Mouse (Mus musculus) olfactory bulb, adult 2 months (tissue): ENCODE measurements around the gene Klhdc3. TPM values are rescaled to one million over a fixed set of nuclear protein-coding genes. Genes with fewer than 3 reads are reported as not detected.

ENCODE experiments used
- H3K27ac ChIP-seq: fragments of 200-500 bp; 2 replicates; pipeline ENCODE4 v1.5.1; 2012; ENCODE audit warnings: low read depth, low read length; ENCODE audit not compliant: insufficient read depth
- H3K4me1 ChIP-seq: fragments of 200-500 bp; 2 replicates; pipeline ENCODE4 v1.6.1; 2012; ENCODE audit warnings: low read length; ENCODE audit not compliant: control insufficient read depth, insufficient read depth
- H3K4me3 ChIP-seq: fragments of 200-500 bp; 2 replicates; pipeline ENCODE4 v1.5.1; 2012; ENCODE audit warnings: mild to moderate bottlenecking, low read depth, low read length, moderate library complexity; ENCODE audit not compliant: insufficient read depth
- CTCF ChIP-seq: fragments of 200-500 bp; IDR thresholded peaks from 2 replicates; pipeline ENCODE4 v1.5.1; 2012; ENCODE audit warnings: low read depth, mild to moderate bottlenecking, low read length, moderate library complexity; ENCODE audit not compliant: insufficient read depth
- POLR2A ChIP-seq: fragments of 200-500 bp; IDR thresholded peaks from 2 replicates; pipeline ENCODE4 v1.6.1; 2012; ENCODE audit warnings: mild to moderate bottlenecking, low read depth, low read length, moderate library complexity; ENCODE audit not compliant: insufficient read depth
- WGBS: fragments of 180-500 bp; shearing (Covaris S2); methylation state at CpG from one replicate; pipeline ENCODE4 v1.1.7; 2018; 5-methylcytosine and 5-hydroxymethylcytosine counted together
- polyA plus RNA-seq: library from polyadenylated mRNA; stranded (reverse); fragments of >200 nt; gene quantifications from 2 replicates; pipeline ENCODE4 v1.2.4, GENCODE M21; 2012; ENCODE audit warnings: low replicate concordance; ENCODE audit not compliant: missing spikeins, insufficient read depth, insufficient read length

Gene Klhdc3
- polyA plus RNA-seq, 1 experiment: not detected

- Histone ChIP-seq H3K27ac (no peak overlapping the region), H3K4me1 (peaks cover 20% of the 10 kb centered on the region), H3K4me3 (no peak overlapping the region)
- TF ChIP-seq CTCF: no peak
- no peak for TF ChIP-seq POLR2A
- WGBS: 94% methylated on average over 17 of the region's 17 CpGs
Observed at GRCm38 (mm10) chr17:46642060-46642459, 38.7 kb downstream of the Klhdc3 start.

DNA sequence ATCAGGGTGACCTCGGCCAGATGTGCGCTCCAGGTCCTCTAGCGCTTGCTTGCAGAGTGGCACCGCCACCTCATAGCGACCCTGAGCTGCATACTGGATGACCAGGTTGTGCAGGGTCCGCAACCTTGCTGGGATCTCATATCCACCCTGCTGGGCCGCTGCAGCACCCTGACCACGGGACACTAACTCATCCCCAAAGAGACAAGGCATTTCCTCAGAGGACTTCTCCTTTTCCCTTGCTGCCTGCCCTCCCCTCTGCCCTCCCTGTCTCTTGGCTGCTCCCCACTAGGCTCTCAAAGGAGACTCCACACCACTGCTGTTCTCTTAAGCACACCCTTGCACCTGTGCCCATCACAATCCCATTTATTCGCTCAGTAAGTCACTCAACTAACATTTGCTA, 40.8 kb downstream of the Klhdc3 start:
- TF ChIP-seq POLR2A (no peak), CTCF (no peak)
- WGBS: 90% methylated on average over 9 of the region's 9 CpGs
- H3K4me1 ChIP-seq: peaks cover 22% of the 10 kb centered on the region
- H3K4me3 ChIP-seq: no peak overlapping the region
- no peak overlapping the region for H3K27ac ChIP-seq

DNA sequence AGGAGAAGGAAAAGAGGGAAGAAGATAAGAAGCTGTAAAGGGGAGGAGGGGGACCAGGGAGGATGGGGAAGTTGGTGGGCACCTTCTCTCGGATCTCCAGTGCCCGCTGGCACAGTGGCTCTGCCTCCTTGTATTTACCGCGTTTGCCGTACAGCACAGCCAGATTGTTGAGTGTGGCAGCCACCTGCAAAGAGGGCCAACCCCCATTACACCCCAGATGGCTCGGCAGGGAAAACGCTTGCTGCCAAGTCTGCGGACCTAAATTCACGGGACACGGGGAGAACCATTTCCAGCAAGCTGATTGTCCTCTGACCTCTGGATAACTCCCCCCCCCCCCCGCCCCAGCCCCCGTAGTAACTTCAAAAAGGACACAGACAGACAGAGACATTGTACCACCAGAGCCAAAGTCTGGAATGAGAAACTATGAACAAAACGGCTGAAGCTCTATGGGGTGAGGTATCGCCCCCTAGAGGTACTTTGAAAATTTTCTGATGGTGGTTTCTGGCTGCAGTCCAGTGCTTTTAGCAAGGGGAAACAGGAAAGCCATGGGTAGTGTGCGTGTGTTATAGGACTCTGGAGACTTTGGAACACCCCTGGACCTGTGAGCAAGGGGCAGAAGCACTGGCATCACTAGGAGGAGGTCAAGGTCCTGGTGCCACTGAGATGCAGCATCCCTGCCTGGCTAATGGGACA, 43.7 kb downstream of the Klhdc3 start:
- no peak overlapping the region for H3K27ac ChIP-seq
- 4% methylated on average over 15 of the region's 15 CpGs for WGBS

GRCm38 (mm10) chr17:46629685-46630441, 50.9 kb downstream of the Klhdc3 start:
- no peak overlapping the region for H3K27ac ChIP-seq
- H3K4me1 ChIP-seq: peaks cover 16% of the 10 kb centered on the region
- TF ChIP-seq CTCF (no peak), POLR2A (no peak)
- peak overlapping the region; percentile 65; the same call in 1 of the 2 replicates for H3K4me3 ChIP-seq
- WGBS: 36% methylated on average over 12 of the region's 12 CpGs

More for the DNA sequence above, 43.7 kb downstream of the Klhdc3 start:
- Histone ChIP-seq H3K4me1 (peaks cover 14% of the 10 kb centered on the region), H3K4me3 (no peak overlapping the region)
- TF ChIP-seq CTCF (no peak), POLR2A (no peak)

- no peak within 1 kb of the TSS for H3K27ac ChIP-seq
- 1% methylated on average over 86 of the region's 90 CpGs for WGBS
Observed at GRCm38 (mm10) chr17:46628791-46629684, 51.7 kb downstream of the Klhdc3 start, which contains the start of gene Ptk7. Ptk7 (minus strand) TSS chr17:46629504.

GRCm38 (mm10) chr17:46628471-46628790, 52.3 kb downstream of the Klhdc3 start:
- Histone ChIP-seq H3K27ac (no peak overlapping the region), H3K4me3 (peak overlapping the region; percentile 65), H3K4me1 (peaks cover 22% of the 10 kb centered on the region)
- TF ChIP-seq CTCF (no peak), POLR2A (no peak)
- WGBS: 12% methylated on average over 13 of the region's 13 CpGs

More at GRCm38 (mm10) chr17:46628791-46629684, 51.7 kb downstream of the Klhdc3 start, which contains the start of gene Ptk7:
- peak within 1 kb of the TSS; percentile 65 for H3K4me3 ChIP-seq
- TF ChIP-seq POLR2A (no peak), CTCF (no peak)
- H3K4me1 ChIP-seq: peaks cover 19% of the 10 kb centered on the region

DNA sequence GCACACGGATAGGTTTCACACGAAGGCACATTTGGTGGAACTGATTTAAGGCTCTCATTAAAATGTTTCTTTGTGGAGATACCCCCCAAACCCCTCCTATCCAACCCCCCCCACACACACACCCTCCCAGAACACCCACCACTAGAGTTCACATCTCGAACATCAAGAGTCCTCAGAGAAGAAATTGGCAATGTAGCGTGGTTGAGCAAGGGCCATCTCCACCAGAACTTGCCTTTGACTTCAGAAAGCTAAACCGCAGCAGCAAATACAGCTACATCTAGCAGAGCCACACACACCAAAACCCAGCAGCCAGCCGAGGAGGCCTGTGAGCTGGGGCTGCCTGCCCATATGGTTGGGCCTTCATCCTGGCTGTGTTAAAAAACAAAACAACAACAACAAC, 53.3 kb downstream of the Klhdc3 start:
- WGBS: 88% methylated on average over 6 of the region's 6 CpGs
- Histone ChIP-seq H3K27ac (no peak overlapping the region), H3K4me3 (no peak overlapping the region), H3K4me1 (peaks cover 22% of the 10 kb centered on the region)
- TF ChIP-seq CTCF (no peak), POLR2A (no peak)

DNA sequence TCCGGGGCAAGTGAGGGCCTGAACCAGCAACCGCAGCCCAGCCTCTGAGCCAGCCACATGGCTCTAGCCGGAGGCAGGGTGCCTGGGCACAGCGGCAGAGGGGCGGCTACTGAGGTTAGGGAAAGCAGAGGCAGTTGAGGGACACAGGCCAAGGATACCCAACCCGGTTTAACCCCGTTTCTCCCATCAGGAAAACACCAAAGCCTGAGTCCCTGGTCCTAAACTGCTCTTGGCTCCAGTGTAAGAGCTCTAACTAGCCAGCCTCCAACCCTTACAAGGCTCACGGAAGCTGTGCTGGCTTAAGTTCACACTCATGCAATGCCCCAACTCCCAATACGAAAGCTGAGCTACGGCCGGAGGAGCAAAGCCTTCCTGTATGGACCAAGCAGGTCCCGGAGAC, 56.1 kb downstream of the Klhdc3 start:
- 75% methylated on average over 12 of the region's 12 CpGs for WGBS
- H3K27ac ChIP-seq: no peak overlapping the region
- no peak for TF ChIP-seq CTCF
- TF ChIP-seq POLR2A: no peak
- H3K4me1 ChIP-seq: peaks cover 26% of the 10 kb centered on the region
- no peak overlapping the region for H3K4me3 ChIP-seq

Other genes starting within 250 kb of the Klhdc3 start
- not detected in 2 replicates for gene Slc22a7, start 242.5 kb downstream of the Klhdc3 start, polyA plus RNA-seq
- not detected in 2 replicates for gene Ttbk1, start 193.2 kb downstream of the Klhdc3 start, polyA plus RNA-seq
- not detected in 2 replicates for gene Dnph1, start 184.2 kb downstream of the Klhdc3 start, polyA plus RNA-seq
- not detected in 2 replicates for gene Cul9, start 134.5 kb downstream of the Klhdc3 start, polyA plus RNA-seq
- gene Srf, start 124.7 kb downstream of the Klhdc3 start, polyA plus RNA-seq: not detected in 2 replicates
- not detected in 2 replicates for gene Ptk7, start 51.4 kb downstream of the Klhdc3 start, polyA plus RNA-seq
- gene Klc4, start 34.9 kb downstream of the Klhdc3 start, polyA plus RNA-seq: not detected in 2 replicates
- not detected in 2 replicates for gene Mrpl2, start 34.7 kb downstream of the Klhdc3 start, polyA plus RNA-seq
- gene Cul7, start 30.6 kb downstream of the Klhdc3 start, polyA plus RNA-seq: not detected in 2 replicates
- gene Rrp36, start 6.6 kb downstream of the Klhdc3 start, polyA plus RNA-seq: not detected in 2 replicates
- not detected in 2 replicates for gene Mea1, start 2.1 kb downstream of the Klhdc3 start, polyA plus RNA-seq
- 293 TPM in 1 of 2 replicates, not detected in the other for gene Ppp2r5d, start 24.2 kb upstream of the Klhdc3 start, polyA plus RNA-seq
- gene Pex6, start 30.5 kb upstream of the Klhdc3 start, polyA plus RNA-seq: not detected in 2 replicates
- not detected in 2 replicates for gene Gnmt, start 48.3 kb upstream of the Klhdc3 start, polyA plus RNA-seq
- not detected in 2 replicates for gene Cnpy3, start 71.3 kb upstream of the Klhdc3 start, polyA plus RNA-seq
- gene Ptcra, start 82.8 kb upstream of the Klhdc3 start, polyA plus RNA-seq: not detected in 2 replicates
- gene 2310039H08Rik, start 91.7 kb upstream of the Klhdc3 start, polyA plus RNA-seq: not detected in 2 replicates
- gene Rpl7l1, start 101.8 kb upstream of the Klhdc3 start, polyA plus RNA-seq: not detected in 2 replicates
- not detected in 2 replicates for gene Bicral, start 177.6 kb upstream of the Klhdc3 start, polyA plus RNA-seq
- not detected in 2 replicates for gene Tbcc, start 209.8 kb upstream of the Klhdc3 start, polyA plus RNA-seq
- gene Prph2, start 229.5 kb upstream of the Klhdc3 start, polyA plus RNA-seq: not detected in 2 replicates